Mouse (Mus musculus): ENCODE measurements at regions not wholly inside any gene's neighbourhood (a gene's known extent, or its start where the extent isn't known, plus 50 kb on each side); places are given as distances from the start of the nearest gene placed in this dataset.

DNA sequence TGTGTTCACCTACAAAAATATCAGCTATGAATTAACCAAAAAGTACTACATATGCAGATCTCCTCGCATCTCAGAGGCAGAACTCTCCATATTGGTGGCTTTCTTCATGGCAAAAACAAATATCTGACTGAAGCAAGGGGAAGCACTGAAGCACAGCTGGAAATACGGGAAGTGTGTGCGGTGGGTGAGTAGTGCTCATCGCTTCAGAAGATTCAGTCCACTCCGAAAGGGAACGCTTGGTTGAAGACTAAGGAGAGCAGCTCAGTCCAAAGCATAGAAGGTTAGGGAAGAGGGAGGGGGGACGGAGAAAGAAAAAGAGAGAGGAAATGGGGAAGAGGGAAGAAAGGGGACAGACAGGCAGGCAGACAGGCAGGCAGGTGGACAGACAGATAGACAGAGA lies 114.4 kb upstream of the Tmc1 start:
- no peak for DNase-seq

DNA sequence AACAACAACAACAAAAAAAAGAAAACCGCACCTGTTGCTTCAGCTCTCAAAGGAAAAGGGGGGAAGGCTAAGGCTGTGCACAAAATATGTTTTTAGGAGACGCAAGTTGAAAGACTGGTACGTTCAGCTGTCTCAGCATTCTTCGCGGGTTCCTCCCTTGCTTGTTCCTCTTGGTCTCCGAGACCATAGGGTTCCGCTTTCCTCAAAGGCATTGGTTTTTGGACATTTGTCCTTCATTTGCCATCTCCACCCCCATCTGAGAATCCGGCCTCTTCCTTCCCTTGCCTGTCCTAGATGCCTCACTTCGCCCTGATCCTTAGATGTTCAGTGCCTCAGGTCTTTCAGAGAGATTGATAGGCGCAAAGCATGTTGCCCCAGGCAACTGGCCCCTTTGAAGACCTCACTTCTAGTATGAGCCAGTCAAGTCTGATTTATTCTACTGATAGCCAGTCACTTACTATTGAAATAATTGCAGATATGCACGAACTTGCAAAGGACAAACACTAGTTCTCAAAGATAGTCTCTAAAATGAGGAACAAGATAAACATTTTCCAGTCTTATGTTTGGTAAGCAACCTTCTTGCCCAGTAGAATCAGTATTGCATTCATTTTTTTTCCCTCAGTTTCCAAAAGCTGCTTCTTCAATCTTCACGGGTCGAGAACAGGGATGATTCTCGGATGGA lies 112.6 kb upstream of the Tmc1 start:
- no peak for DNase-seq

DNA sequence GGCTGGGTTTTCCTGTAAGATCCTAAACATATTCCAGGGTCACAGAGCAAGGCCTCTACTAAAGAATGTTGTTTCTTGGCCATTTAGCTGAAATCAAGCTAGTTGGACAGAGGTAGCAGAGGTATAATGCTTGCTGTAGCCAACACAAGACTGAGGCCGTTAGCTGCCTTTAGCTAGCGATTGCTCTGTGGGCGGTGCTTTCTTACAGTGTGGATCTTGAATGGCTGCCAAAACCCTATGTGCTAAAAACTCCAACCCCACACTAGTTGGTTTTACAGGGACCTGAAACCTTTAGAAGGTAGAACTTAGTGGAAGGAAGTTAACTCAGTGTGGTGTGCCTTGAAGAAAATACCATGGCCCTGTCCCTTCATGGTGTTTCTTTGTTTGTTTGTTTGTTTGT lies 110.9 kb upstream of the Tmc1 start:
- no peak for DNase-seq

DNA sequence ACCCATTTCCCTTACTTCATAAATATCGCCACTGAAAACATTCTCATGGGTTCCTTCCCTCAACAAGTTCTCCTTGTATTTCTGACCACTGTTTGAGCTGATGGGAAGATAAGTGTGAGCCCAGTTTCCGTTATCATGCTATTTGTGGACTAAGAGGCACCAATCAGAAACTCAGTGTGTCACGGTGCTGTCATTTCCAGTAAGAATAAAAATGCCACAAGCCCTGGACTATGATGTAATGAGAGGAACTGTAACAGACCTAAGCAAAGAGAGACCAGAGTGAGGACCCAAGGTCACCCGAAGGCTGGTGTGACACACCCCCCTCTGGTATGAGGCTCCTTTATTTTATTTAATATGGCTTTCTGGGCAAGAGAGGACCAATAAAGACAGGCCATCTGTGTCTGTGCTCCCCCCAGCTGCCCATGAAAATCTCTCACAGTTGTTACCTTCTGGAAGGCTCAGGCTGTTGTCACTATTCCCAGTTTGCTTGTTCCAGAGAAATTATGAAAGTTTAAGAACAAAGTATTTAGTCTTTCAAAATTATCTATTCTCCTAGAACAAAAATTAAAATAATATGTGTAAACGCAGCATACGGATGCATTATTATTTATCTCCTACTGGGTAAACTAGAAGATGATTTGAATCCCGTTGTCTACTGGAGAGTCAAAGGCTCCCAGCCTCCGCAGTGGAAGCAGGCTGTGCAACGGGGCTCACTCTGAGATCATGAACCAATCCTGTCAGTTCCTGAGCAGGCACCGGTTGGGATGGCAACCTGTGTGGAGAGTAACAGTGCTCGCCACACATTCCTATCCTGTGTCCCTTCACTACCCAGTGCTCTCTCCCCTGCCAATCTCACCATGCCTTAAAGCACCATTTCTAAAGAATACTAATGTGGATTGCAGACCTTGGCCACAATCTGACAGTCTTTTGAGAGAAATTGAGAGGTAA lies 99.9 kb upstream of the Tmc1 start:
- no peak for DNase-seq

DNA sequence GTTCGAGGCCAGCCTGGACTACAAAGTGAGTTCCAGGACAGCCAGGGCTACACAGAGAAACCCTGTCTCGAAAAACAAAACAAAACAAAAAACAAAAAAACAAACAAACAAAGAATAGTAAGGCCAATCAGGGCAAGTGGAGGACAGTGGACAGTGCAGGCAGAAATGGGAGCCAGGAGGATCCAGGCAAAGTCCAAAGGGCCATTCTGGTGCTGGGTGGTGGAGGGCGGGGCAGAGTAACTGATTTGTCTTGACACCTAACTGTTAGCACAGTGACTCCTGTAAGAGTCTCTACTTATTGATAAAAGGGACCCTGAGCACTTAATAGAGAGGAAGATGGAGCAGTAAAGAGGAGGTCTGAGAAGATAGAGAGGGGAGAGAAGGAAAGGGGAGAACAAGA lies 98.8 kb upstream of the Tmc1 start:
- DNase-seq = no peak

DNA sequence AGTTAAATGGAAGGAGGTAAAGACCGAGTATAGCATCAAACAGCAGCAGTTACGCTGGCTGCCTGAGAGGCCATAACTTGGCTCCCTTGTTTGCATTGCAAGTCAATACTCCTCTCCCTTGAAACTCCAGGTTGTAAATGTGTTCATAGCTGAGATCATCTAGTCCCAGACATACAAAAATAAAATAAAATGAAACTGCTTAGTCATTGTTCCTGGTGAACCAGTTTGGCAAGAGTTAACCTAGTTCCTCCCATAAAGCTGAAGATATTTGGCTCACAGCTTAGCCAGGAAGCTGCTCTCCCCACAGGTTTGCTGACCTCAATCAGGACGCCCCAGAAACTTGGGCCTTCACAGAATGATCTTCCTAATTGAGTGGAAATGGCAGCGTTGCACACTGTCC lies 97.9 kb upstream of the Tmc1 start:
- no peak for DNase-seq

DNA sequence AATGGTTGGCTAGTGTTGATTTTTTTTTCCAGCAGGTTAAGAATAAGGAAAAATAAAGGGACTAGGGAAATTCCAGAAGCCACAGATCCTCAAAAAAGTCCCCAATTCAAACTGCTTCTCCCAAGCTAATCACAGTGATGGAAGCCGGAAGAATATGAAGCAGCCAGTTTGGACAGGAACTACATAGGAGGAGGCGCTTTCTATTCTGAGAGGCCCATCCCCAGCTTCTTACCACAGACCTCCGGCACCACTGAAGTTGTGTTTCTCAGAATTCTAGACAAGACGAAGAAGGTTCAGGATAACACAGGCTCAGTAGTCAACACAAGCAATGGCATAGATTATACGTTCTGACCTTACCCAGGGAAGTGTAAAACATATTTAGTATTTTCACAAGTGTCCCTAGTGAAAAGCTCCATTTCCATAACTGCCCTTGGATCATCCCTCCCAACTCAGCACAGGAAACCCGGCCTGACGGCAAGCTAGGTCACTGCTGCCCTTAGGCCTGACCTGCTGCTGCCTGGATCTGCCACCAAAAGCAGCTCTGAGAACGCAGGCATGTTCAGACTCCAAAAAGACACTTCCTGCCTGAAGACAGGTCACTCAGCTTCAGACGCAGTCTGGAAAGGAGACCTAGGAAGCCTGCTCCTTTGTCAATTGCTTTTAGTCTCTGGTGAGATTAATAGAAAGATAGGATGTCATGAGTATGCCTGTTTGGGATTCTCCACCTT lies 97.2 kb upstream of the Tmc1 start:
- DNase-seq = no peak

DNA sequence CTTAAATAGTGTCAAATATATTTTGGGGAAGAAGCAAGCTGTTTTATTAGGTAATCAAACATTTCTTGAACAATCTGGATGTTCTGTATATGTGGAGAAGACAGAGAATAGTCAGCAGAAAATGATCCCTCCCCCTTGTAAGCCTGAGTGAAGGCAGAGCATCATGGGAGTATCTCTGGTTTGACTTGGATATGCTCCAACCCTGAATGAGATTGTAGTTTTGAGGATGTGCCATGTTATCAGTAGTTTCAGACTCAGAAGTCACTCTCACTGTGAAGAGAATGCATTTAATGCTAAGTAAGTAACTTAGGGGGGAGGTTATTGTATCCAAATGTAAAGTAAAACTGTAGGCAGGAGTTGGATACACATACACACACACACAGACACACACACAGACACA lies 95.3 kb upstream of the Tmc1 start:
- DNase-seq = no peak

DNA sequence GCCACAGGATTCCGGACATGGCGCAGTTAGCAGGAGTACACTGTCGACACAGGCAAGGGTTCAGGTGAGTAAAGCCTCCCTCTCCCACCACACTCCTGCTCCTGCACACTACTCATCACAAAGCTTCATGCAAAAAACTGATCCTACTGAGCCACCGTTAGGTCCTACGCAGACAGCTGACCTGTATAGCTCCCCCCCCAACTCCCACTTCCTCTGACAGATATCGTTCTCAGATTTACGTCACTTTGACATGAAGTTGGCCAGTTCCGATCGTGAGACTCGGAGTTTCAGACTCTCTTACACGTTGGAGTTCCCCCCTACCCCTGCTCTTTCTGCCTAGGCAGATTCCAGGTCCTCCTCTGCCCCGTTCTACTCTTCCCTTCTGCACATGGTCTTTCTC lies 91.6 kb upstream of the Tmc1 start:
- DNase-seq = no peak

DNA sequence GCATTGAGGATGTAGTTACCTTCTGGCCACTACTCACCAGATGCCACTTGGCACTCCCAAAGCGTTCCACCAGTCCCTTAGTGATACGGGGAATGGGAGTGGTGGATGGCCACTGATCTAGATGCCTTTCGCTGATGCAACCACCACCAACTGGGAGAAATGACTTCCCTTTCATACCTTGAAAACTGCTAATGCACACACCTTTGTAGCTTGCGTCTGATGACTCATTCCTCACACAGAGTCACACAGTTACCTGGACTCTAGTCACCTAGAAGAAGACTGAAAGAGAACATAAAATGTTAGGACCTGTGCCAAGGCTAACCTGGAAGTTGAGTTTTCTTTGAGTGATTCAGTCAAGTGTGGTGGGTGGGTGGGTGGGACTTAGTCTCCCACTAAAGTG lies 90.0 kb upstream of the Tmc1 start:
- DNase-seq = no peak

DNA sequence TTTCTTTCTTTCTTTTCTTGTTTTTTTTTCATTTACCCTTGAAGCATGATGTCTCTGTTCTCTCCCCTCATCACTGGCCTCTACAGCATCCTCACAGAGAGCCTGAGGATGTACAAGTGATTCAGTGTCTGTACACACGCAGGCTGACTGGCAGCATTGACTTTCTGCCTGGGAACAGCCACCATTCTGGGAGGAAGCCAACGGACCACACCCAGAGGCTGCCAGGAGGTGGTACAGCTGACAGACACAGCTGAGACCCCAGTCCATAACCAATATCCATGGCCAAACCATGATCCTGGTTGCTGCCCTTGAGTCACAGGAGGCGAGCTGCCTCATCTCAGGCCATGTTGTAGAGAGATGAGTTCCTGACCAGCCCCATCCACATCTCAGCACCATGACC lies 88.5 kb upstream of the Tmc1 start:
- no peak for DNase-seq

DNA sequence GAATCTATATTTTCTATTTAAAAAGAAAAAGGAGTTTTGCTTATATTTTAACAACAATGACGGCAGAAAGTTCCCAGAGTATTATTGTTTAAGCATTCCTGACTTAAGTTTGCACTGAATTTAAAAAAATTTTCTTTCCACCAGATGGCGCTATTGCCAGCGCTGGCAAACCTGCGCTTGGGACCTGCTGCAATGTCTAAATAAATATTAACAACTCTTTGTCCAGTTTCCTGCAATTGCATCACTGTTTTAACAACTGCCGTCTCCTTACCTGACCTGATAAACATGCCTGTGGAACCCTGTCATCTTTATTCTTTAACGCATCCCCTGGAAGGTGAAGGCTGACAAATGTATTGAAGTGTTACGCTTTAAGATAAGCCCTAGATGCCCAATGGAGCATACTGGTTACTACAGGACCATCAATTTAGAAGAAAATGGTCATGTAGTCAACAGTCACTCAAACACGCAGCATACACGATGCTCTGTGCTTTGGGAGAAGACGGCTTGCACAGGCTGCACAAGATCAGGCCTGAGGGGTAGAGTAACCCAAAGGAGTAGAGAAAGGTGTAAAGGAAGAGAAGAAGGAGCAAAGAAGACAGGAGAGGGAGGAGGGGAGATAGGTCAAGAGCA lies 83.6 kb upstream of the Tmc1 start:
- no peak for DNase-seq

DNA sequence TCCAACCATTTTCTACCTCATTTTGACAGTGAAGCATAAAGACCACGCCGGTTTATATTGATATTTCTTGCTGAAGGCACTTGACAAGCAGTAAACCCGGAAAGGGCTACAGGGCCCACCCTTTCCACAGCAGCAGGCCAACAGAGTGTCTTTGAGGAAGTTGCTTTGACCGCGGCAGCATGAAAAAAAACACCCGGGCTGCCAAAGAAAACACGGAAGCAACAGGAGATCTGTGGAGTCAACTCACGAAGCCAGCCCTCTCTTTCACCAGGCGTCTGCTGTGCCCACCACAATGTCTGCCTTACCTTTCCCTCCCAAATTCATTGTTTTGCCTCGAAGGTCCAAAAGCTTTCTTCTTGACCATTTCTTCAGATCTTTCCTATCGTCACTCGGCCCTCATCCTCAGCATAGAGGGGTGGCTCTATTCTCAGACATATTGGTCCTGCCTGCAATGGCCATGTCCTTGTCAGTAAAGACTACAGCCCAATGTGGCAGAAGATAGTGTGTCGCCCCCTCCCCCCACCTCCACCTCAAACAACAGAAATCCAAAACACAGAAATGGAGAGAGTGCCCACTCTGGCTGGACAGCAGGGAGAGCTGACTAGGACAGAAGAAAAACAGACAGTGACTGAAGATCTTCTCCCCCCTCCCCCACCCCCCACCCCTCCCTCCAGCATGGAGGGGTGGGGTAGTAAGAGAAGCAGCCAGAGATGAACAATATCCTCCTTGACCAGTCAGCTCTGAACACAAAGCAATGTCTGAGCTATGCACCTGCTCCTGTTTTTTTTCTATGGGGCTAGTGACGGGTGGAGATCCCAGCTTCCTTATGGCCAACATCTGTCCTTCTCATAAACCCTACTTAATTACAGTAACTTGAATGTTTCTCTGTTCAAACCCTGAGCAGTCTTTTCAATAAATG lies 82.8 kb upstream of the Tmc1 start:
- no peak for DNase-seq

DNA sequence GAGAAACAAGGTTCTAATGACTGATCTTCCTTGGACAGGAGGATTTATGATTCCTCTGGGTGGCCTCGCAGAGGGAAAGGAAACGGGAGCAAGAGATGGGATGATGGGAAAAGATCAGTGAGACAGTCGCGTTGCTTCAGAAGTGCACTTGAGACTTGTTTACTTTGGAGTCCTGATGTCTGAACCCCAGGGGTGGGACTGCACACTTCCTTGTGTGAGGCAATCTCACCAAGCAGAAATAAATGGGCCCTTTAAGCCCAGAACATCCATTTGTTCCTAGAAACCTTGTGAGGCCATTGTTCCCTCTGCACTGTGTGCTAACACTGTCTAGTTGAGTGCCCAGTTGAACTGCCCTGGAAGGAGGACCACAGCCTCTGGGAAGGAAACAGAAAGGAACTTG lies 81.5 kb upstream of the Tmc1 start:
- no peak for DNase-seq

DNA sequence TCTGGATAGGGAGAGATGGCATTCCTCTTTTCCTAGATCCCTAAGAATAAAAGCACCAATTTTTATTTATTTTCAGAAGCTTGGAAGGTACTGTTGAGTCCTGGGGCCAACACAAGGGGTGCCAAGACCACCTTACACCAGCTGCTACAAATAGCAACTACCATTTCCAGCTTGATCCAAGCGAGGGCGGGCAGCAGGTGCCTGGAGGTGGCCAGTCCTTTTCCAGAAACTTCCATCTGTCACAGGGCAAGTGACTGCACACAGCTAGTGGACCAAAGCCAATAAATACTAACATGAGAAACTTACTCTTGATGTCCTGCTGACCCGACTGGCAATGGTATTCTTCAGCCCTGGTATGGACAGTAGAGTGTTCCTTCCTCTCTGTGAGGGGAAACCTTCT lies 80.0 kb upstream of the Tmc1 start:
- no peak for DNase-seq

DNA sequence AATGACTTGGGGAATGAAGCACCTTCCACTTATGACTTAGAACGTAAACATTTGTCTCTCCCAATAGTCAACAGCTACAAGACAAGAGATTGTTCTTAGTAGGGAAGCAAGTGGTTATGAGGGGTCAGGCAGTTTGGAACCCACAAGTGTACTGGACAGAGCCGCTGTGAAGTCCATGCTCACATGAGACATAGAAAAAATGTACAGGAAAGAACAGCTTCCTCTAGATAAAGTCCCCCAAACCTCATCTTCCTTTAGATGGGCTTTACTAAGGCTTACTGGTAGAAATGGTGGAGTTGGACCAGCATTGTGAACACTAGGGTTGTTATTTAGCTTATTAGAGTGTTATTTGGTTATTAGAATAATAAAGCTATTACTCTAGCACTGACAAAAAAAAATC lies 78.6 kb upstream of the Tmc1 start:
- no peak for DNase-seq

DNA sequence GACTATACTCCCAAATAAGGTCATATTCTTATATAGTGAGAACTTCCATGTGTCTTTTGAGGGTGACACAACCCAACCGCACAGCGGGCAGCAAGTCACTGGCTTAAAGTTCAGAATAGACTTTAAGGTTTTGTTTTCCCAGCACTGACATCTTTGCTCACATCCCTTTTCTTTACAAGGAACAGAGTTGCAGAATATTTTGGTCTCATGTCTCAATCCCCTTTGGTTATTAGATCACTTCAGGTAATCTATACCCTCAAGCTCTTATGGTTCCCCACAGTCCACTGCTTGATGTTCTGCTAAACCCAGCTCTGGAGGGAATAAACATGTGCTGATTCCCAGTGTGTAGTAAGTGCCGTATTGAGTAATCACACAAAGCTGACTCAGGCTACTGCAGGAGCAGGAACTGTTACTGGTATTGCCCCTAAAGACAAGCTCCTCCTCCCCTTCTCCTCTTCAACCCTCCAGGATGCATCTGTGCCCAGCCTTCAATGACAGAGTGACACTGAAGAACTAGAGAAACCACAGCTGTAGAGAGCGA lies 77.8 kb upstream of the Tmc1 start:
- no peak for DNase-seq

DNA sequence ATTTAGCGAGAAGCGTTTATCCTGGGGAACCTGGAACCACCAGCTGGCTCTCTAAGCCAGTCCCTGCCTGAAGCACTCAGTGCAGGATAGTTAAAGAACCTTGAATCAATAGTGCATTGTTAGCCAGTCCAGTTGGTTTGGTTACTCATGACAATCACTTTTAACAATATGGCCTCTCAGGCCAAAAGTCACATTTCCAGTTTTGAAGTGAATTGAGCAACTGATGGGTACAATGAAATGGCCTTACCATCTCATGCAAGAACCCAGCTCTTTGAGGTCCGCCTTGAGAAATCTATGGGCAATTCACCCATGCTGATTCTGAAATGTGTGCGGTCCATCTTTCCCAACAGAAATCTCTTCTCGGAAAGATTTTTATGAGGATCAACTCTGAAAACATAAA lies 77.0 kb upstream of the Tmc1 start:
- no peak for DNase-seq

DNA sequence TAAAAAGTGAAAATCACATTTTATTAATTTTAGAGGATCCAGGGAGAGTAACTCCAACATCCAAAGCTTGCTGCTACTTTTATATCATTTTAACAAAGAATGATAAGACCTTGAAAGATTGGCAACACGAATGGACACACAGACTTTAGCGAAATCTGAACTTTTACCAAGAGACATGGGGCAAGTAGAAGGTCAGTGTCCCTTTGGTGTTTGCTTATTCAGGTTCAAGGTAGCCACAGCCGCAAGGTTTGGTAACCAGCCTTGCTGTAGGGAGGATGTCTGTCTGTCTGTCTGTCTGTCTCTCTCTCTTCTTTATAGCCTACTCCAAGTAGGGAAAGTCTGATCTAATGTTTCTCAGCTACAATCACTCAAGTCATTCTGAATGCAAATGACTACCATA lies 75.0 kb upstream of the Tmc1 start:
- DNase-seq = no peak

DNA sequence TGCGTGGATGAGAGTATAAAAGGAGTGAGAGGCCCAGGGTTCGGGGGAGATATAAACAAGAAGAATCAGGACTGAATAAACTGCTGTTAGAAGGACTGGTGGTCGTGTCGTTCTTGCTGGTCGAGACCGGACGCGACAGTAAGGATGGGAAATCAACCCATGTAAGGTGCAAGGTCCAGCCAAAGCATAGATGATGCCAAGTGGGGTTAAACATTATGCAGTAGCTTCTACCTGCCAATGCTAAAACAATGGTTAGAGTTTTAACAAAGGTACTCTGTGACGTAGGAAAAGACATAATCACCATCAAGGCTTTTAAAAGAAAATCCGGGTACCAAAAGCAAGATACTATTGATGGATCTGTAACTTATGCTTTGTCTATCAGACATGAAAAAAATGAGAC lies 58.4 kb upstream of the Tmc1 start:
- DNase-seq = no peak

DNA sequence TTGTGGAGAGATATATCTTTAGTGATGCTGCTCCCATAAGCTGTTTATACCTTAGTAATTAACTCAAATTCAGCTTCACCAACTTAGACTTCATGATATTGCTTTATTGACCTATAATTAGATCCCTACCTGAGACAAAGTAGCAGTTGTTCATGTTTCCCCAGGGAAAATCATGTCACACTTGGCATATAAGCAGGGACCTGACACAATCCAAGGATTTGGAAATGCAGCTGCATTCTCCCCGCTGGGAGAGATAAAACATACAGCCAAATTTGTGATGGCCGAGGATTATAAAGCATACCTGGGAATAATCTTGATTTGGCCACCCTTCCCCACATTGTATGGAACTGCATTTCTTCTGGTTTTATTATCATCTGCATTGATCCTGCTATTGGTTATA lies 55.6 kb upstream of the Tmc1 start:
- no peak for DNase-seq

DNA sequence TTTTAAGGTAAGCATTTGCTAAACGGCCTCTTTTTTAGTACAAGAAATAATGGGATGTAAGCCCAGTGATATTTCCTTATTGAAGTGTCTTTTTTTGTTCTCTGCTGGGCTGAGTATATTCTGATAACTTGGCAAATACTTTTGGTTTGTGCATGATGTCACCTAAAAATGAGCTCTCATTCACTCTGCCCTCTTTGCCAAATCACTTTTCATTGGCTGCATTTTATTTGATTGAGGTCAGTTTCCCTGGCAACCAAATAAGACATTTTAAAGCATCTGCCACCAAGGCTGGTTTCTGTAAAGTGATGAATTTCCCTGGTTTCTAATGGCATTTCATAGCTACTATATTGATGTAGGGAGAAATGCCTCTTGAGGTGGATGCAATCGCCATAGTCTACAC lies 50.4 kb upstream of the Tmc1 start:
- no peak for DNase-seq

Measured in right cerebral cortex, postnatal 4 days (tissue).